Mouse (Mus musculus) forebrain, embryonic 15.5 days (tissue): Measurements from ENCODE around the gene Ociad2. TPM values are rescaled to one million over a fixed set of nuclear protein-coding genes. Genes with fewer than 3 reads are reported as not detected.

Experiments
- ATAC-seq: fragments of 200-750 bp; cut with Nextera tagmentation; replicated peaks from 2 replicates; pipeline ENCODE4 v1.8.0; 2017; ENCODE audit warnings: mild to moderate bottlenecking, moderate TSS enrichment, moderate library complexity
- H3K27ac ChIP-seq: fragments of 300-500 bp; sonication (generic); replicated peaks from 2 replicates; pipeline ENCODE4 v1.5.1; 2015; ENCODE audit warnings: mild to moderate bottlenecking, inconsistent platforms
- H3K27me3 ChIP-seq: fragments of 300-500 bp; sonication (generic); 2 replicates; pipeline ENCODE4 v1.6.1; 2015; ENCODE audit warnings: inconsistent platforms
- H3K36me3 ChIP-seq: fragments of 300-500 bp; sonication (generic); 2 replicates; pipeline ENCODE4 v1.6.1; 2015; ENCODE audit warnings: mild to moderate bottlenecking, inconsistent platforms
- H3K4me1 ChIP-seq: fragments of 300-500 bp; sonication (generic); 2 replicates; pipeline ENCODE4 v1.6.1; 2015; ENCODE audit warnings: inconsistent platforms
- H3K4me2 ChIP-seq: fragments of 300-500 bp; sonication (generic); replicated peaks from 2 replicates; pipeline ENCODE4 v1.6.1; 2015; ENCODE audit warnings: mild to moderate bottlenecking, inconsistent platforms
- H3K4me3 ChIP-seq: fragments of 300-500 bp; sonication (generic); 2 replicates; pipeline ENCODE4 v1.5.1; 2015; ENCODE audit warnings: mild to moderate bottlenecking, inconsistent platforms
- H3K9ac ChIP-seq: fragments of 300-500 bp; sonication (generic); replicated peaks from 2 replicates; pipeline ENCODE4 v1.6.1; 2015; ENCODE audit warnings: mild to moderate bottlenecking, inconsistent platforms
- H3K9me3 ChIP-seq: fragments of 300-500 bp; sonication (generic); 2 replicates; pipeline ENCODE4 v1.6.1; 2016; ENCODE audit warnings: inconsistent platforms
- WGBS: fragments of 180-500 bp; shearing (Covaris S2); methylation state at CpG from one replicate; pipeline ENCODE4 v1.1.7; 2015; ENCODE audit warnings: mixed read lengths; 5-methylcytosine and 5-hydroxymethylcytosine counted together
- polyA plus RNA-seq: library from polyadenylated mRNA; unstranded; fragments of >200 nt; fragmentation: Nextera tagmentation; extraction: Ambion mirVana; gene quantifications from 2 replicates; pipeline ENCODE4 v1.2.1, GENCODE M21; 2015

Gene Ociad2
- polyA plus RNA-seq, 1 experiment from 2014 or later, result 22.2 TPM

DNA sequence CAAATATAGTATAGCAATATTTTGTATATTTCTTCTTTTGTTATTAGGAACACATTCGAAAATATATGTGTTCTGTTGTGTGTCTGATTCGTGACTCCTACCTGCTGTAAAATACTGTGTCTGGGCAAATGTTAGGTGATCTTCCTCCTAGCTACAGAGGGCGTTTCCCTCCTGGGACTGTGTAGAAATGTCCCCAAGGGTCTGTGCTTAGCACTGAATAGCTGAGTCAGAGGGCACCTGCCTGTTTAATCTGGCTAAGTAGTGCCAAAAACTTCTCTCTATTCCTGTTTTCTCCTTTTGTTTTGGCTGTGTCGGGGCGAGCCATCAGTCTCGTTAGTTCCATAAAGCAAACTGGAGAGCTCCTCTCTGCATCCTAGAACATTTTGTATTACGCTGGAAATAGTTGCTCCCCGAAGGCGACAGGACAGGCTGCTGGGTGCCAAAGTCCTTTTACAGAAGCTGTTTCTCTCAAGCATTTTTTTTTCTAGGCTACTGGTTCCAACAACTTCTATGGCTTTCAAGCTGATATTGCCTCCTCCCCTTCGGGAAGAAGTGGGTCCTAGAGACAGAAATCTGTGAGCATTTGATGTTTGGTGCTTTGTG lies 28.1 kb upstream of the Ociad2 start:
- H3K4me3 ChIP-seq, result no peak overlapping the region
- H3K9ac ChIP-seq, result no peak overlapping the region
- H3K36me3 ChIP-seq, result no peaks in the 10 kb centered on the region
- H3K9me3 ChIP-seq, result no peaks in the 10 kb centered on the region
- 58% methylated on average over 10 of the region's 10 CpGs for WGBS
- no peak overlapping the region for H3K27ac ChIP-seq
- no peak for ATAC-seq
- H3K27me3 ChIP-seq, result no peaks in the 10 kb centered on the region
- no peaks in the 10 kb centered on the region for H3K4me1 ChIP-seq
- H3K4me2 ChIP-seq, result no peak overlapping the region

DNA sequence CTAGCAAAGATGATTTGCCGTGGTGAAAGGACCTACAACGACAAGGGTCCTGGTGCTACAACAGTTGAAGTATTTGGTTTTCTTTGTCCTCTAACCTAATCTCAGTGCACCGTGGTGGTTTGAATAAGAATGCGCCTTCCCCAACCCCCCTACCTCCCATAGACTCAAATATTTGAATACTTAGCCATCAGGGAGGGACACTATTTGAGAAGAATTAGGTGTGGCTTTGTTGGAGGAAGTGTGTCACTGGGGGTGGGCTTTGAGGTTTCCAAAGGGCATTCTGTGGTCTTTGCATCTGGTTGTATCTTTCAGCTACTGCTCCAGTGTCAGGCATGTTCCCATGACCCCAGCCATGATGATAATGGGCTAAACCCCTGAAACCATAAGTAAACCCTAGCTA lies 27.1 kb upstream of the Ociad2 start:
- Histone ChIP-seq H3K36me3 (no peaks in the 10 kb centered on the region), H3K4me1 (no peaks in the 10 kb centered on the region), H3K27ac (no peak overlapping the region), H3K9me3 (no peaks in the 10 kb centered on the region), H3K9ac (no peak overlapping the region), H3K27me3 (no peaks in the 10 kb centered on the region), H3K4me3 (no peak overlapping the region), H3K4me2 (no peak overlapping the region)
- ATAC-seq, result no peak
- WGBS, result 75% methylated on average over 4 of the region's 4 CpGs

DNA sequence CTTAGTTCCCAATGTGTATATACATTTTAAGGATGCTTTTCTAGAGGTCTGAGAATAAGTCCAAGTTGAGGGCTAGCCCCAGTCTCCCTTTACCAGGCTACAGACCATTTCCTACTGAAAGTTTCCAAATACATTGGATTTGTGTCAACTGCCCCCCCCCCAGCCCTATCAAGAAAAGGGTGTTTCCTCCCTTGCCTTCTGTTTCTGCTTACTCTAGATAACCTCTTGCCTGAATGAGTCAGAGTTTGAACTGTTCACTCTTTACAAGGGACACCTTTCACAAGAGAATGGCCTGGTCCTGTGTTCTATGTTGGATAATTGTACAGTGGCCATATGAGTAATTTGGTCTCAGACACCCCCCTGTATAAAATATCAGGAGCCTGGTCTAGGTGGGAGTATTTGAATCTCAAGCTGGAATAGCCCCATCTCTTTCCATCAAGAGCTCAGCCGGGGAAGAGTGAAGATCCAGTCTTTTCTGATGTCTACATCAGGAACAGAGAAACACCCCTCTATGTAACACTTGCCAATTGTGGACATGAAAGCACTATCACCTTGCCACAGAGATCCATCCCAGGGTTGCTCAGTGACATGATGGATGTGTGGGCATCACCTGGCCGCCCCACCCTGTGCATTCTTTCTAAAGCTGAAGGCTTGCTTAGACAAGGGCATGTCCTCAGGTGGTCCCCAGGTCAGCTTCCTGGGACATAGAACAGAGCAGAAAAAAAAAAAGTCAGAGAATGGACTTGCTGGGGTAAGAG lies 23.5 kb upstream of the Ociad2 start:
- no peak overlapping the region for H3K4me2 ChIP-seq
- no peak overlapping the region for H3K4me3 ChIP-seq
- WGBS, result 89% methylated on average over 2 of the region's 2 CpGs

DNA sequence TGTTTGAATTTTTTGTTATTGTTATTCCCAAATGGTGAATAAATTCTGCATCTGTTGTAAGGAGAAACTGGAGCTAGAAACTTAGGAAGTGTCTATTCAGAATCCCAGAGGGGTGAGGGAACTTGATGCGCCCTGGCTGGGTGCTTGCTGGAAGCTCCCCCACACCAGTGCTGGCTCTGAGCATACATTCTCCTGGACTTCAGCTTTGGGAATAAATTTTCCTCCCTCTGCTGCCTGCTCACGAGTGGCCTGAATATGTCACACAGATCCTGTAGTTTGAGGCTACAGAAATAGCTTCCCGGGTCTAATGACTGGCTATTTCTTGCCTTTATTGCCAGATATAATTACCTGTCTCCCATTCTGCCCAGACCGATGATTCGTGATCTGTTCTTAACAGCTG lies 22.0 kb upstream of the Ociad2 start:
- ATAC-seq, result no peak
- no peak overlapping the region for H3K4me2 ChIP-seq
- no peaks in the 10 kb centered on the region for H3K36me3 ChIP-seq
- H3K9me3 ChIP-seq, result no peaks in the 10 kb centered on the region
- no peaks in the 10 kb centered on the region for H3K27me3 ChIP-seq
- WGBS, result 80% methylated on average over 5 of the region's 5 CpGs
- H3K4me1 ChIP-seq, result no peaks in the 10 kb centered on the region
- H3K4me3 ChIP-seq, result no peak overlapping the region
- no peak overlapping the region for H3K27ac ChIP-seq
- no peak overlapping the region for H3K9ac ChIP-seq

More for the DNA sequence above, 23.5 kb upstream of the Ociad2 start:
- no peaks in the 10 kb centered on the region for H3K4me1 ChIP-seq
- ATAC-seq, result no peak
- H3K36me3 ChIP-seq, result no peaks in the 10 kb centered on the region
- H3K27ac ChIP-seq, result no peak overlapping the region
- H3K27me3 ChIP-seq, result no peaks in the 10 kb centered on the region
- H3K9me3 ChIP-seq, result no peaks in the 10 kb centered on the region
- no peak overlapping the region for H3K9ac ChIP-seq

DNA sequence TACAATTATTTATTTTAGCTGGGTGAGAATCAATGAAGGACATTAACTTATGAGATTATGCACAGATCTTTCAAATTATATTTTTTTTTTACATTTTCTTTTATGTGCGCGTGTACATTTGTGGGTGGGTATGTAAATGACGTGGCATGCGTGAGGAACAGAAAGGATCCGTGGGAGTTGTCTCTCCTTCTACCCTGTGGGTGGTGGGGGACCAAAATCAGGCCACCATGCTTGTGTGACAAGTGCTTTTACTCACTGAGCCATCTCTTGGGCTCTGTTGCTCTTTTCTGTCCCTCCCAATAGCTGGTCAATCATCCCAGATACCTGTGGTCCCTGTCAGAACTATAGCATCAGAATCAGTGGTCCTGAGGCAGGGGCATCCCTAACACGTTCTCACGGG lies 21.5 kb upstream of the Ociad2 start:
- Histone ChIP-seq H3K9me3 (no peaks in the 10 kb centered on the region), H3K4me2 (no peak overlapping the region), H3K4me1 (no peaks in the 10 kb centered on the region), H3K9ac (no peak overlapping the region), H3K27me3 (no peaks in the 10 kb centered on the region), H3K27ac (no peak overlapping the region), H3K36me3 (no peaks in the 10 kb centered on the region), H3K4me3 (no peak overlapping the region)
- WGBS, result 87% methylated on average over 7 of the region's 7 CpGs
- ATAC-seq, result no peak

DNA sequence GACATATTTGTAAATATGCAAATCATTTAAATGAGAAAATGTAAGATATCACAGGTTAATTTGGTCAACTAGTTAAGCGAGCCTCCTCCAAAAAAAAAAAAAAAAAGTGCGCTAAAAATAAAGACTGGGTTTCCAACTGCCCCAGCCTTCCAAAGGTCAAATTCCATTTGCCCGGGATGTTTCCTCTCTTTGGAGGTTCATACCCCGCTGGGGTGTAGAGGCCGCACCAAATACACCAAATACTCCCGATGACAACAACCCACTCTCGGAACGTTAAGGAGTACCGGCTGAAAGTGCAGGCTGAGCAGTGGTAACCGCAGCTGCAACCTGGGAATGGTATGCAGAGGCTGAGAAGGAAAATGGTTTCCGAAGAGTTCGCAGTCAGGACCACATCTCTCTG lies 19.4 kb upstream of the Ociad2 start:
- 32% methylated on average over 12 of the region's 12 CpGs for WGBS
- no peak overlapping the region for H3K9ac ChIP-seq
- no peaks in the 10 kb centered on the region for H3K36me3 ChIP-seq
- ATAC-seq, result no peak
- no peak overlapping the region for H3K27ac ChIP-seq
- no peaks in the 10 kb centered on the region for H3K27me3 ChIP-seq
- no peaks in the 10 kb centered on the region for H3K4me1 ChIP-seq
- no peak overlapping the region for H3K4me3 ChIP-seq
- 0 out of 2 replicates have a peak overlapping the region, but pooled peaks have one; percentile 20 for H3K4me2 ChIP-seq
- no peaks in the 10 kb centered on the region for H3K9me3 ChIP-seq

DNA sequence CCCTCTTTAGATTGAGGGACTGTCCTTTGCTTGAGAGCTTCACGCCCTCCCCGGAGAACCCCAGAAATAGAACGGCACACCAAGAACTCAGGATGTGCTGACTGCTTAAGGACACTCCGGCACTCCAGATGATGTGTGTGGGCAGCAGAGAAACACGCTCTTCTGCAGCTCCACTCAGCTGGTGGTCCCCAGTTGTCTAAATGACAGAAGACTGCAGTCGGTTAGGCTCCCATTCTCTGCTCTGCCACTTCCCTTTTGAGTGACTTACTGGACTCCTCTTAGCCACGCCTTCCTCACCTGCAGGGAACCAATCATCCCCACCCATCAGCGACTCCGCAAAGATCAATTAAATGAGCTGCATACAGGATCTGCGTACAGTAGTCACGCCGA lies 18.9 kb upstream of the Ociad2 start:
- Histone ChIP-seq H3K4me1 (no peaks in the 10 kb centered on the region), H3K4me3 (peak overlapping the region; percentile 2; the same call in 1 of the 2 replicates), H3K27ac (no peak overlapping the region), H3K27me3 (no peaks in the 10 kb centered on the region), H3K4me2 (0 out of 2 replicates have a peak overlapping the region, but pooled peaks have one; percentile 20), H3K9me3 (no peaks in the 10 kb centered on the region), H3K36me3 (no peaks in the 10 kb centered on the region), H3K9ac (no peak overlapping the region)
- no peak for ATAC-seq
- 38% methylated on average over 12 of the region's 12 CpGs for WGBS

DNA sequence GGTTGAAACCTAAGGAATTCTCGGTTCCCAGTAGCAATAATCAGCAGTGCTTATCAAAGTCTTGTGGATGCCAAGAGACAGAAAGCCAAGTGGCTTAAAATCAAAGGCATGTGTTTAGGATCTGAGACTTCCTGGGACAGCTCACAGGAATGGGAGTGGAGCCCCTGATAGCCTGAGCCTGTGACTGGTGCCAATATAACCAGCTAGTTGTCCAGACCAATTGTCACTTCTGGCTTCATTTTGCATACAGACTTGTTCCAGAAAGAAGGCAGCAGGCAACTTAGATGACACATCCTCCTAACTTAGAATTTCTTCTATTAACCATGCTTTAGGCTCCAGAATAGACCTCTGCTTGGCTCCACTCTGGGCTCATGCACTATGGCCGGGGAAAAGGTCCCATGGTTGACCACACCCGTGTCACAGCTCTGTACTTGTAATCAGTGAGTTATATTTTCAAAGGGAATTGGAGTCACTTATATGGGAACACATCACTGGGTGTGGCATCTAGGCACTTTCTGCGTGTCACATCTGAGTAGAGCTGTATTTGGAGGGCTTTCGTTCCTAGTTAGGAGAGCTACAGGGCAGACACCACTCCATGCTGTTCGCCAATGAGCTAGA lies 18.4 kb upstream of the Ociad2 start:
- Histone ChIP-seq H3K9me3 (no peaks in the 10 kb centered on the region), H3K4me2 (no peak overlapping the region), H3K27ac (no peak overlapping the region), H3K27me3 (no peaks in the 10 kb centered on the region), H3K4me3 (no peak overlapping the region), H3K4me1 (no peaks in the 10 kb centered on the region), H3K36me3 (no peaks in the 10 kb centered on the region), H3K9ac (no peak overlapping the region)
- ATAC-seq, result no peak
- 88% methylated on average over 6 of the region's 6 CpGs for WGBS

DNA sequence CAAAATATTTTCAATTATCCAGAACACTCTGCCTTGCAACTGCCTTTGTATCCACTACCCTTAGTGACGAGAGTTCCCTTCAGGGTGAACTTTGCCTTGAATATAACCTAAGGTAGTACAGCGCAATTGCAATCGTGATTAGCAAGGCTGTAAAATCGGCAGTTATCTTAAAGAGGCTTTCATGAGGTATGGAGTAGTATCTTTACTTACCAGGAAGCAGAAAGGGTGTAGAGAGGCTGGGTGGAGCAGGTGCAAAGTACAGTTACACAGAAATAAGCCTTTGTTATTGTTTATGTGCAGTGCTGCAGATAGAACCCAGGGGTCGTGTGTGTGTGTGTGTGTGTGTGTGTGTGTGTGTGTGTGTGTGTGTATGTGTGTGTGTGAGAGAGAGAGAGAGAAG lies 14.6 kb upstream of the Ociad2 start:
- no peak for ATAC-seq
- Histone ChIP-seq H3K4me1 (no peaks in the 10 kb centered on the region), H3K36me3 (no peaks in the 10 kb centered on the region), H3K9ac (no peak overlapping the region), H3K27ac (no peak overlapping the region), H3K4me2 (no peak overlapping the region), H3K9me3 (no peaks in the 10 kb centered on the region), H3K27me3 (no peaks in the 10 kb centered on the region), H3K4me3 (no peak overlapping the region)
- 73% methylated on average over 5 of the region's 5 CpGs for WGBS

DNA sequence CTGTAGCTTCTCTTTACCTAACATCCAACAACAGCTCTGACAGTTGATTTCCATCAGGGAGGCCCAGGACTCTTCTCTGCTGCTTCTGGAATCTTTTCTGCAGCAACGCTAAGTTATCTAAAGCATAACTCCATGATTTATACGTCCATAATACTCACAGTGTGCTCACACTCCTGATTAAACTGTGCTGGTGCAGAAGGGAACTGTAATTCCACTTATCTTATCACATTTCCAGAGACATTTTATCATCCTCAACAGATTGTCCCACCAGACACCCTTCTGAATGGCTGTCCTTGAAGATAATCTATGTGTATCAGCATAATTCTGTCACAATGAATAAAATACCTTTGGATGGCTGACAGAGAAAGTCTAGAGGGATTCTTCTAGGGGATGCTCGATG lies 13.2 kb upstream of the Ociad2 start:
- Histone ChIP-seq H3K4me2 (no peak overlapping the region), H3K9me3 (no peaks in the 10 kb centered on the region), H3K36me3 (no peaks in the 10 kb centered on the region), H3K27ac (no peak overlapping the region), H3K4me1 (no peaks in the 10 kb centered on the region), H3K27me3 (no peaks in the 10 kb centered on the region), H3K4me3 (no peak overlapping the region), H3K9ac (no peak overlapping the region)
- ATAC-seq, result no peak
- 70% methylated on average over 3 of the region's 3 CpGs for WGBS

DNA sequence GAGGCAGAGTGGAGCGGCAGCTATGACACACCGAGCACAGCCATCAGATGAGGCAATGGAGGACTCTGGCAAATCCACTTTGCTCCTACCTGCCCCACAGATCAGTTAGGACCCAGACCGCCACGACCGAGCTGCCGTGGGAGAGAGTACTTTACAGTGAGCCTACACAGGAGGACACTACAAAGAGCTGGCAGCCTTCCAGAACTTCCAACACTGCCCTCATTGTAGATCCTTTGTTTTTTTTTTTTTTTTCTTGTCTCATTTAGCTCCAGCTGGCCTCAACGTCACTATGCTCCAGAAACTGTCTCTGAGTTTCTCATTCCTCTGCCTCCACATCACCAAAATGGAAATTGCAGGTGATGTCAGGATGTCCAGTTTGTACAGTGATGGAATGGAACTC lies 12.7 kb upstream of the Ociad2 start:
- Histone ChIP-seq H3K27me3 (no peaks in the 10 kb centered on the region), H3K27ac (no peak overlapping the region), H3K9me3 (no peaks in the 10 kb centered on the region), H3K9ac (no peak overlapping the region), H3K4me1 (no peaks in the 10 kb centered on the region), H3K4me2 (no peak overlapping the region), H3K4me3 (no peak overlapping the region), H3K36me3 (no peaks in the 10 kb centered on the region)
- 33% methylated on average over 7 of the region's 7 CpGs for WGBS
- no peak for ATAC-seq

DNA sequence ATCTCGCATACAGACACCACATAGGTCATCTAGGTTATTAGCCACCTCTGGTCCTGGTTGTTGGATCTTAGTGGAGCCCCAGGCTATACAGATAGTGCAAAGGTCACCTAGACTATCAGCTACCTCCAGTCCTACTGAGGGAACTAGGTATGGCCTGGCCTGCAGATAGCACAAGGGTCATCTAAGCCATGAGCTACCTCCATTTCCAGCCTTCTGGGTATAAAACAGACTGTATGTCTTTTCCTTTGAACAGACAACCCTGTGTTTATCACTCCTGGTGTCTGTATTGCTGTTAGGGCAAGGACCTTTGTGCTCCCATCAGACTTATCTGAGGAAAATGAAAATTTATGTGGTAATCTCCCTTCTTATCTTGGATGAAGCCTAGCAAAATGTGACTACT lies 11.0 kb upstream of the Ociad2 start:
- Histone ChIP-seq H3K27ac (no peak overlapping the region), H3K4me2 (no peak overlapping the region), H3K4me3 (no peak overlapping the region), H3K36me3 (no peaks in the 10 kb centered on the region), H3K27me3 (no peaks in the 10 kb centered on the region), H3K4me1 (no peaks in the 10 kb centered on the region), H3K9me3 (no peaks in the 10 kb centered on the region), H3K9ac (no peak overlapping the region)
- no peak for ATAC-seq
- 93% methylated on average over 1 of the region's 1 CpGs for WGBS
